Mouse (Mus musculus) monocyte, adult 5-6 weeks (primary cell): ENCODE measurements around the gene Car15. TPM values are rescaled to one million over a fixed set of nuclear protein-coding genes. Genes with fewer than 3 reads are reported as not detected.

Experiments used
- ATAC-seq: fragments of 153-309, 156-312 bp; replicated peaks from 2 replicates; pipeline ENCODE4 v1.8.0; 2017; ENCODE audit warnings: mild to moderate bottlenecking; ENCODE audit not compliant: low TSS enrichment, insufficient number of reproducible peaks, severe bottlenecking, poor library complexity, low FRiP score
- total RNA-seq: library from RNA; stranded (forward); fragments of 200-1000, 200-491, 200-594 nt; gene quantifications from 3 replicates; pipeline ENCODE4 v1.2.3, GENCODE M21; 2017

Car15 gene
- total RNA-seq, 1 experiment from 2014 or later: 7.7 TPM

GRCm38 (mm10) chr16:17835481-17835880, 2.7 kb downstream of the Car15 start:
- no peak for ATAC-seq

- no peak for ATAC-seq
These were observed 3.6 kb downstream of the Car15 start for GRCm38 (mm10) chr16:17834543-17834942.

GRCm38 (mm10) chr16:17833681-17834399, 4.3 kb downstream of the Car15 start:
- no peak for ATAC-seq

GRCm38 (mm10) chr16:17833321-17833680, 4.9 kb downstream of the Car15 start:
- no peak for ATAC-seq

- no peak for ATAC-seq
These were observed 5.3 kb downstream of the Car15 start, which contains the start of gene B830017H08Rik for GRCm38 (mm10) chr16:17832821-17833220. B830017H08Rik (plus strand) TSS chr16:17833121.

GRCm38 (mm10) chr16:17831781-17832180, 6.4 kb downstream of the Car15 start:
- no peak for ATAC-seq

- ATAC-seq: no peak
These were observed 7.6 kb downstream of the Car15 start for GRCm38 (mm10) chr16:17830385-17831178.

- ATAC-seq: no peak
These were observed 9.3 kb downstream of the Car15 start for GRCm38 (mm10) chr16:17828867-17829266.

GRCm38 (mm10) chr16:17828229-17828628, 9.9 kb downstream of the Car15 start:
- no peak for ATAC-seq

GRCm38 (mm10) chr16:17826500-17826899, 11.7 kb downstream of the Car15 start:
- ATAC-seq: no peak

GRCm38 (mm10) chr16:17816528-17816927, 21.6 kb downstream of the Car15 start:
- no peak for ATAC-seq

GRCm38 (mm10) chr16:17815411-17816402, 22.5 kb downstream of the Car15 start:
- peak; percentile 76 for ATAC-seq

GRCm38 (mm10) chr16:17813173-17813572, 25.0 kb downstream of the Car15 start:
- no peak for ATAC-seq

- no peak for ATAC-seq
These were observed 26.0 kb downstream of the Car15 start for GRCm38 (mm10) chr16:17812120-17812519.

- ATAC-seq: no peak
These were observed 28.5 kb downstream of the Car15 start for GRCm38 (mm10) chr16:17809711-17810110.

- no peak for ATAC-seq
These were observed 29.0 kb downstream of the Car15 start for GRCm38 (mm10) chr16:17809125-17809524.

GRCm38 (mm10) chr16:17807192-17808009, 30.8 kb downstream of the Car15 start:
- ATAC-seq: peak; percentile 60

- no peak for ATAC-seq
These were observed 31.5 kb downstream of the Car15 start for GRCm38 (mm10) chr16:17806581-17807191.
